Mouse (Mus musculus): Measurements from ENCODE around the gene Lyzl4.

Lyzl4 gene

DNA sequence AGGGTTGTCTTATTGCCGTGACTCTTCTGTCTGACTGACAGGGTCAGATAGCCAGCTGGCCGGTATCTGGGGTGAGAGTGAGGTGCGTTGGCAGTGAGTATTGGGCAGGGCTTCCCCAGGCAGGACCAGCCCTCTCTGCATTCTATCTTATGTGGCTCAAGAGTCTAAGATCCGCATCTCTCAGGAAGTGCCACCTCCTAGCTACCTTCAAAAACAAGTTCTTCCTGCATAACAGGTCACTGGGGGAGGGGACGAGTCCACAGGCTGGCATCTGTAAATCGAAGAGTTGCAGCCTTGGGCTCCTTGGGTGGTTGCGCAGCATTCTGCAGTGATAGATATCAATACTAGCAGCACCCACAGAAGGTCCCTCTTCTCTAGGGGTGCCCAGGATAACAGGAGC lies 5.1 kb upstream of the Lyzl4 start:
- DNase-seq (ENCODE audit: low read depth, low spot score), result peak; percentile 59

DNA sequence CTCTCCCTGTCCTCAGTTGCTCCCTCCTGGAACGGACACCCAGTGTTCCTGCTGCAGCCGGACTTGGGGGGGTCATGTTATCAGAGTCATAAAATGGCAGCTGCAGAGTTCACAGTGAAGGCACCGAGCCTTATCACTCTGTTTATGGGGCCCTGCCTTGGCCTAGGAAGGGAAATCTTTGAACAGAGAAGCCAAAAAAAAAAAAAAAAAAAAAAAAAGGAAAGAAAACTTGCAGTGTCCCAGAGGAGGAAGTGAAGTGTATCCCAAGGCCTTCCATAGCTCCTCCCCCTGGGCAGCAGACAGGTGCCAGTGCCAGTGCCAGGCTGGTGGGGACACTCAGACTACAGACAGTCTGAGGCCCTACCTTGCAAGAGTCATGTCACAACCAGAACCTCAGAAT lies 3.0 kb upstream of the Lyzl4 start:
- no peak for DNase-seq (ENCODE audit: low read depth, low spot score)

DNA sequence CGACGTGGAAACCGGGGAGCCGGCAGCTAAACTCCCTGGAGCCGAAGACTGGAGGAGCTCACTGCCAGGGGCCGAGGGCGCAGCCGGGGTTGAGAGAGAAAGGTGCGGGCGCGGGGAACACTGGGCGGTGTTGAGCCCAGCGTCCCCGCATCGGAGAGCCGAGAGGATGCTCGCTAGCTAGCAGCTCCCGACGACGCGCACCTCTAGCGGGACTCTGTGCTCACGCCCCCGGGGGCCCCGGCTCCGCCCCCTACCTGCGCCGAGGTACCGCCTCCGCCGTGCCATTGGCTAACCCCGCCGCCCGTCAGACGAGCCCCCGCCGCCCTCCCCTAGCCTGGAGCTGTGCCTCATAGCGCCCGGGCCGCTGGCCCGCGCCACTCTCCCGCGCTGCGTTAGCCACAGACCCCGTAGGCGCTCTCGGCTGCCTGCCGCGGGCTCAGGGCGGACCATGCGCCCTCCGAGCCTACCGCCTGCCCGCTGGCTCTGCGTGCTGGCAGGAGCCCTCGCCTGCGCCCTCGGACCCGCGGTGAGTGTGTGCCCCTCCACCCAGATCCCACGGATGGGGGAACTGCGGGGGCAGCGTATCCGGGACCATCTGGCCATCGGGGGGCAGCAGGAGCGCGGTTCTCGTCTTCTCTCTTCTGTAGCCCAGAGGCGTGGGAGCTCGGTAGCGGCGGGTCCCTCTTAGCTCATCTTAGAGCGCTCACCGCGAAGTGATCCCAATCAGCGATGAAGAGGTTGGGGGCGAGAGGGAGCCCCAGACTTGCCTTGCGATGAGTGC lies 695 bp upstream of the Lyzl4 start, which contains the start of gene Vipr1:
TSS of gene Vipr1 (plus strand) at position 316 of the 781 bp plus-strand sequence.
- peak; percentile 93 for DNase-seq (ENCODE audit: low read depth, low spot score)

DNA sequence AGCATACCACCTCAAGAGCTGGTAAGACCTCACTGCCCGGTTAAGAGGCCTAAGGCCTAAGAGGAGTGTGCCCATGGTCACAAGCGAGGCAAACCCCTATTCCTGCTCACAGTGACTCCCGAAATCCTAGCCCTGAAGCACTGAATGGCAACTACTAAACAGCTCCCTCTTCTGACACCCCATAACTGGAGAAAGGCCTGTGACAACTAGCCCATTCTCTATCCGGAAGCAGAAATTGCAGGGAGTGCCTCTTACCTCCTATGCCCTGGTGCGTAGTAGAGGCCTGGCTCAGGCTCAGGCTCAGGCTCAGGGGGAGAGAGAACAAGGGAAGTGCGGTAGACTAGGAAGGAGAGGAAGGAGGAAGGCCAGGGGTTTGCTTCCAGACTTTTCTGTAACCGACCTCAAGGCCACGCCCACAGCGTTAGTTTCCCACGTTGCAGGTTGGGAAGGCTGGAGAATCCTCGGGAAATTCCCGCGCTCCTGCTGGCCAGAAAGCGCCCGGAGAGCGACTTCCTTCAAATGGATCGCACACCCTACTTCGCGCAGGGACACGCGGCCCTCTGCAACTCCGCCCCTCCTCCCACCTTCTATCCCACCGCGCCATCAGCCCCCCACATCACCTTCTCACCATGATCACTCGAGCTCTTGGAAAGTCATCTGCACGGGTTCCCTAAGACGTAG lies 521 bp downstream of the Lyzl4 start:
- DNase-seq (ENCODE audit: low read depth, low spot score), result no peak

DNA sequence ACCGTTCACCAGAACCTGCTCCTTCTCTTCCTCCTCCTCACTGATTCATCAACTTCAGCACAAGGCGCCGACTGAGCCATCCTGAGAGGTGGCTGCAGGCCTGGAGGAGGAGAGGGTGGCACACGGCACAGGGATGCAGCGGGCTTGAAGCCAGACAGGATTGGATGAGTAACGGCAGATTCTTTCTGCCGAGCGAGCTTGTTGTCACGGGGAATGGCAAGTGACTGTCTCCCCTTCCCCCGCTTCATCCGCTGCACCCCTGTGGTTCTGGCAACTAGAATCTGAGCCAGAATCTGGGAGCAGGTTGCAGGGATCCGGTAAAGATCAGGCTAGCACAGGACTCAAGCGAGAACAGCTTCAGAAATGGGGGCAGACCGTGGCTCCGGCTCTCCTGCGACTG lies 2.1 kb downstream of the Lyzl4 start:
- DNase-seq (ENCODE audit: low read depth, low spot score), result no peak

DNA sequence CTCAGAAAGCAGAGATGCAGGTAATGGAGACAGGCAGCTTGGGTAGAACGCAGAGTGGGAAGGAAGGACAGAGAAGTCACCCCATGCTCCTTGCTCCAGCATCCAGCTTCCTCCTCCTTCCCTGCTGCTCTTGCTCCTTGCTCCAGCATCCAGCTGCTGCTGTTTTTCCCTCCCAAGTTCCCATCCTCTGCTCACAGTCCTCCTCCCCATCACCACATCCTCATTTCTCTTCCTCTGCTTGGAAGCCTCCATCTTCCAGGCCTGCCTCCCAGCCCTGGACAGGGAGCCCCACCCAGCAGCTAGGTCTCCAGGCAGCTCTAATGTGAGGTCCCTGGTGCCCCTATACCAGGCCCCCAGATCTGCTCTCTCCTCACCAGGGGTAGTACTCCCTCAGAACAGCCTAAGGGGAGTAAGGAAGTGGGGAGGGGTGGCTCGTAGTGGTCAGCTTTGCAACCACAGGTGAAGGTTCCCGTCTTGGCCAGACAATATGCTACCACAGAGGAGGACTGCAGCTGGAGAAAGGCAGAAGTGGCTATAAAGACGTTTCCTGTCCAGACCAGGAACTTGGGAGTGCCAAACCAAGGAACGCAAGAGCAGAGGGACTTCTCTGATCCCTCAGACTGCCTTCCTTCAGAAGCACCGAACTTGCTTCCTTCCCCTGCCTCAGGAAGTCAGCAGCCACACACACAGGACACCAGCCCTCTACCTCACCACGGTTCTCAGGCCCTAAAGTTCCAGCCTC lies 5.9 kb downstream of the Lyzl4 start:
- DNase-seq (ENCODE audit: low read depth, low spot score), result no peak

DNA sequence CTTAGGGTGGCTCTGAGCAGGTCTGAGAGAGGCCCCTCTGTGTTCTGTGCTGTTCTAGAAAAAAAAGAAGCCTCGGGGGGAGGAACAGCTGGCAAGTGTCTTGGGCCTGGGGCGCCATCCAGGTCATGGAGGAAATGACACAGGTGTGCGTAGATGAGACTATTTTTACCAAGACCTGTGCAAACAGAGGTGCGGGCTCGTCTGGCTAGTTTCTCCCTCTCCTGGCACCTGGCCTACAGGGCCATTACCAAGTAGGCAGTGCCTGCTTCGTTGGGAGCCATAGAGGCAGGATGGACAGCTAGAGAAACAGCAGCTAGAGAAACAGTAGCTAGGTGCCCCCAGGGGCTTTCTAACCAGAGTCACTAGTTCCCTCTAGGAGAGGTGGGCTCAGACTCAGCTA lies 8.6 kb downstream of the Lyzl4 start:
- no peak for DNase-seq (ENCODE audit: low read depth, low spot score)

DNA sequence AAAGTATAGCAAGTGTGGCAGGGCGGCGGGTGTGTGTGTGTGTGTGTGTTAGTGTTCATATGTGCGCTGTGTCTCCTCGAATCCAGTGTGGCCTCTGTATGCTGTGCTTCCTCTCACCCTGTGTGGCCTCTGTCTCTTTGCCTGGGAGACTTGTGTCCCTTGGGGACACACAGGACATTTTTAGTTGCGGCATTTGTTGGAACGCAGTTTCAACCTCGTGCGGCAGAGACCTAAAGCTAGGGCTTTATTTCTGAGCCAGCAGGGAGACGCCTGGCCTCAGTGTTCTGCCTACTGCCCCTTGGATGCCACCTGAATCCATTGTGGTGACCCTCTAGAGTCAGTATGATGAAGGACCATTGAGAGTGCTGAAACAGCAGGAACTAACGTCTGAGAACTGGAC lies 9.0 kb downstream of the Lyzl4 start:
- DNase-seq (ENCODE audit: low read depth, low spot score), result no peak

DNA sequence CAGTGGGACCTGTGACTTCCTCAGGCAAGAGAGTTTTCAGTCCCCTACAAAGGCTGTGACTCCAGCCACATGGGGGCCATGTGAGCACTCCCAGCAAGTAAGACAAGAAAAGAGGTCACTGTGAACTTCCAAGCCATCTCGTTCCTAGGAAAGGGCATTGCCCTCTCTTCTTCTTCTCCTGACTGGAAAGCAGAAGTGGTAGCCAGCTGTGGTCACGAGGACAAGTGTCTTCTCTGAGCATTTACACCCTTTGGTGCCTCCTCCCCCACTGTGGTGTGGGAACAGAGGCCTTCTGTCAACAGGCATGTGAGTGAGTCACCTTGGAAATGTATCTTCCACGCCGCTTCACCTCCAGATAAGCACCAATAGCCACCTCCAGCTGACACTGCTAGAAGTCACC lies 9.9 kb downstream of the Lyzl4 start:
- no peak for DNase-seq (ENCODE audit: low read depth, low spot score)

DNA sequence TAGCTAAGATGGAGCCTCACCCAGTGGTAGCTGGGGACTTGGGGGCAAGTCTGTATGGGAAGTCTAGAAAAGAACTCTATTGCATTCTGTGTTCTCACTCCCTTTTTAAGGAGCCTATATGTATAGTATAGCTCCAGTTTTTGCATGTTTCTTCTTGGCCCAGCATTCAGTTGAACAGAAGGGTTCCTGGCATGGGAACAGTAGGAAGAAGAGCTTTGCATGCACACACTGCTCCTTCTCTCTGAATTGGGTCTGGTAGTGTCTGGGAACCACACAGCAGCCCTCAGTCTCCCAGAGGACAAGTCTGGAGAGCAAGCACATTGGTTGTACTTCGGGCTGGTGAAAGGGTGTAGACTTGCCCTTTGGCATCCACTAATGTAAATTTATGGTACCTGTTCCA lies 11.3 kb downstream of the Lyzl4 start:
- DNase-seq (ENCODE audit: low read depth, low spot score), result no peak

DNA sequence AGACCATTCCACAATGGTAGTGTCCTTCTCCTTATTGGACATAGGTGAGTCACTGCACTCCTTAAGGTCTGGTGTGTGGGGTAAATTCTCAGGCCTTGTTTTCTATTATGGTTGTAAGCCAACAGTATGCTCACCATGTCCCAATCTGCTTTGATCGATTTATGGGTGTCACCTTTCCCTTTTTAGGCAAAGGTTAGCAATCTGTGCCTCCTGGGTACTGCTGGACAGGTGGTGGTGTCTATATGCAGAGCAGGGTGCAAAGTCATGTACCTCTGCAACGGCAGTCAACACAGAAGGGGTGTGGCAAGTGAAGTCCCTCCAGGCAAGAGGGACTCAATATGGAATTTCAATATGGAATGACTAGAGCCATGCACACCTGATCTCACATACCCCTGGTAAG lies 17.0 kb downstream of the Lyzl4 start:
- no peak for DNase-seq (ENCODE audit: low read depth, low spot score)

DNA sequence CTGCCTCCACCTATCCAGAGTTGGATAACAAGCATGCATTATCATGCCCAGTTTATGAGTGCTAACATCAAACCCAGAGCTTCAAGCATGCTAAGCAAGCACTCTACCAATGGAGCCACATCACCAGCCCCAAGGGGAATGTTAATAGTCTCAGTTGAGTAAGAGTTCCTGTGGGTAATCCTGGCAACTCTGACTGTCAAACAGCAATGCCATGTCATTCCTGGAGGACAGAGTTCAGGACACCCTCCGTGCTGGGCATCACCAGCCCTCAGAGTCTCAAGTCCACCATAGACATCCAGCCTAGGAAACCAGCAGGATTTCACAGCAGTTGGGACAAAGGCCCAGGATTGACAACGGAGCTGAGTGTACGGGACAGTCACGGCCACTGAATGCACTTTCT lies 18.7 kb downstream of the Lyzl4 start:
- DNase-seq (ENCODE audit: low read depth, low spot score), result no peak

DNA sequence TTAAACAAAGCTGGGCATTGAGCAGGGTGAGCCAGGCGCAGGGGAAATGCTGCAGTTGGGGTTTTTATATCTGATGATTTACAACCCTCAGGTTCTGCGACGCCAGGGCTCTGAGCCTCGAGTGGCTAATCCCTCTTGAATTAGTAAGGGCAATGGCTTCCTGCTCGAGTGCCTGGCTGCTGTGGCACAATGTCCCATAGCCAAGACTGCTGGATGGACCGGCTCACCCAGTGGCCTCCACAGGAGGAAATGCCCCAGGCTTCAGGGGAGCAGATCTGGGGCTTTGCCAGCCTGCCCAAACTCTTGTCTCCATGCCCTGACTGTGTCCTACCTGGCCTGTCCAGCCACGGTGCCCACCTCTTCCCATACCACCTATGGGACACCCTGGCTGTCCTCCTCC lies 22.5 kb downstream of the Lyzl4 start:
- no peak for DNase-seq (ENCODE audit: low read depth, low spot score)

DNA sequence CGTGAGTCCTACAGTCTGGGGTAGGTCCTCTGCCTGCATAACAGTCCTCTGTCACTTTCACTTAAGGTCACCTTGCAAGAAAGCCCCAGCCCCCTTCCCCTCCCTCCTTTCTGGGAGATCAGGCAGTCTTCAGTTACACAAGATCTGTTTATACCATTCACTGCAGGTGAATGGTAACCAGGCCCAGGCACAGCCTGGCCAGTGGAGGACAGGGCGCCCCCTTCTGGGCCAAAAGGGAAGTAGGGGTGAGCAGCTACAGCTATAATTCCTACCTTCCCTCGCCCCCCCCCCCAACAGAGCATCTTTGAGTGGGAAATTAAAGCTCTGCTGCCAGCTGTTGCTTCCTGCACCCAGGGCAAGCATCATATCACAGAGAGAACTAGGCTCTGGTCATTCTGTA lies 25.4 kb downstream of the Lyzl4 start:
- DNase-seq (ENCODE audit: low read depth, low spot score), result peak; percentile 51

DNA sequence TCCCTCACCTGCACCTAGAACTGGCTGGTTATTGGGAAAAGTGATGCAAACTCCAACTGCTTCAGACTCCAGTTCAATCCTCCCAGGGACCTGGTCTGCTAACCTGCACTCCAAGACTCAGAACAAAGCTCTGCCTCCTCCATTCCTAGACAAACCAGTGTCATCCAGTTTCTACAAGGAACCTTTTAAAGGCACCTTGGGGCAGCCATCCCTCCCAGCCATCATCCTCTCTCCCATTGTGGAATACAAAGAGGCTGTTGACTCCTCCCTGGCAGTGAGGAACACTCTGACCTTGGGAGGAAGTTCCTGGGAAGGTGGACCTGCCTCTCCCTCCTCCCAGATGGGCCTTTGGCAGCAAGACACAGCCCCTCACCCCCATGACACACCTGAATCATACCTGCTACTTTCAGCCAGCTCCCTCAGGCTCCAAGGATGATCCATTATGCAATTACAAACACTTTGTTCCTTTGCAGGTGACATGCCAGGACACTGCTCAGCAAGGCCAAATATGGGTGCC lies 27.6 kb downstream of the Lyzl4 start:
- no peak for DNase-seq (ENCODE audit: low read depth, low spot score)

DNA sequence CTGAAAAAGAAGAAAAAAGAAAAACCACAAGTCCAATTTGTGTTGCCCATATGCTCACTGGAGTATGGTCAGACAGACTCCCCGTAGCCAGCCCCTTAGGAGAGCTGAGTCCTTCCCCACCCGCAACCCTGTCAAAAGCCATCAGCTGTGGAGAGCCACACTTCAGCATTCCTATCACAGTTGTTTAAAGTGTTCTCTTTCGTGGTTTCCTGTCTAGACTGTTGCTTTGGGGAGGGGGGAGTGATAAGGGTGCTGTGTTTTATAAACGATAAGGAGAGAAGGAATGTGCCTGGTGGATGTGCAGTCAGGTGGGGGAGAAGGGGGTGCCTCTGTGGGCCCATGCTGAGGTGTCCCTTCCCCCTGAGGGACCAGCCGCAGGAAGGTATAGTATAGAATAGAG lies 28.7 kb downstream of the Lyzl4 start:
- no peak for DNase-seq (ENCODE audit: low read depth, low spot score)

DNA sequence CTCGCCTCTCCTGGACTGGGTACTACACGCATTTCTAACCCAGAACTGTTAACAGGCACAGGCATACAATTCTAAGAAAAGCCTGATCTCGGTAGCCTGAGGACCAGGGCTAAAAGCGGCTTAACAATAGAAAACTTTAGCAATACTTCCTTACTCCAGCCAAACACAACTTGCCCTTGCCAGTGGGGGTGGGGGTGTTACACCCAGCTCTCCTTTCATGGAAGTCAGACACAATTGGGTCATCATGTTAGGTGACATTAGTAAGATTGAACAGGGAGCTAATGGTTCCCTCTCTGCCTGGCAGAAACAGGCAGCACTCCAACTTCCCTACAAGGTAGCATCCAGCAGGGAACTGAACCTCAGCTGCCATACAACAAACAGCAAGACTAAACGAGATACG lies 32.5 kb downstream of the Lyzl4 start:
- DNase-seq (ENCODE audit: low read depth, low spot score), result no peak

DNA sequence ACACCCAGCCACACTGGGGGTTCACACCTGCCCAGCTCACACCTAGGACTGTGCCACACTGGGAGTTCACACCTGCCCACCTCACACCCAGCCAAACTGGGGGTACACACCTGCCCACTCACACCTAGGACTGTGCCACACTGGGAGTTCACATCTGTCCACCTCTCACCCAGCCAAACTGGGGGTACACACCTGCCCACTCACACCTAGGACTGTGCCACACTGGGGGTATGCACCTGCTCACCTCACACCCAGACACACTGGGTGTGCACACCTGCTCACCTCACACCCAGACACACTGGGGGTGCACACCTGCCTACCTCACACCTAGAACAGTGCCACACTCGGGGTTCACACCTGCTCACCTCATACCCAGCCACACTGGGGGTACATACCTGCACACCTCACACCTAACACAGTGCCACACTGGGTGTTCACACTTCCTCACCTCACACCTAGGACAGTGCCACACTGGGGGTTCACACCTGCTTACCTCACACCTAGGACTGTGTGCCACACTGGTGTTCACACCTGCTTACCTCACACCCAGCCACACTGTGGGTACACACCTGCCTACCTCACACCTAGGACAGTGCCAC lies 35.3 kb downstream of the Lyzl4 start:
- DNase-seq (ENCODE audit: low read depth, low spot score), result no peak

DNA sequence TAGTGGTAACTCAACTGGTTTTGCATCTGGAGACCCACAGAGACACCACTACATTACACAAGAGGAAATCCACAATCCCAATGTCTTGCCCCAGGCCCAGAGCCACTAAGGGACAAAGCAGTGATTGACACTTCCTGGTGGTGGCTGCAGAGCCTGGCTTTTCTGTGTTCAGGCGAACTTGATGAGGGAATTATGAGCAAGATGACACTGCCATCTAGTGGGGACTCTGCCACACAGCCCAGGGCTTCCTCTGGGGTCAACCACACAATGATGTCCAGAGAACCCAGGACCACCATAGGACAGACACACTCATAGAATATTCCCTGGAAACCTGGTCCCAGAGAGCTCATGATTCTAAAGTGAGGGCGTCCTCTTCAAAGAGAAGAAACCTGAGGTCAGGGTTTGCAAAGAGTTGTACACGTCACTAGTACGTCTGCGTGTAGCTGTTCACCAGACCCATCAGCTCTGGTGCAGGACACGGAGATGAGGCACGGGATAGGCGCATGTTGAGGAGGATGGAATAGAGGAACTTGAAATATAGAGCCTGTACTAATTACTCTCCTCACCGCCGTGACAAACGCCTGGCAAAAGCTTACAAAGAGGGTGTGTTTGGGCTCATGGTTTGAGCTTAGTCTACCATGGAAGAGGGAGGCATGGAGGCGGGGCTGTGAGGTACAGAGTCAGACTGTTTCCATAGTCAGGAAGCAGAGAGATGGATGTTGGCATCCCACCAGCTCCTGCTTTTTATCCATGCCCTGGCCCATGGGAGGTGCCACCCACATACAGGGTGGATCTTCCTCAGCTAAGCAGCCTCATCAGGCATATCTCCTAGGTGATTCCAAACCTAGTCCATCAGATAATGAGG lies 36.2 kb downstream of the Lyzl4 start:
- DNase-seq (ENCODE audit: low read depth, low spot score), result peak; percentile 61

DNA sequence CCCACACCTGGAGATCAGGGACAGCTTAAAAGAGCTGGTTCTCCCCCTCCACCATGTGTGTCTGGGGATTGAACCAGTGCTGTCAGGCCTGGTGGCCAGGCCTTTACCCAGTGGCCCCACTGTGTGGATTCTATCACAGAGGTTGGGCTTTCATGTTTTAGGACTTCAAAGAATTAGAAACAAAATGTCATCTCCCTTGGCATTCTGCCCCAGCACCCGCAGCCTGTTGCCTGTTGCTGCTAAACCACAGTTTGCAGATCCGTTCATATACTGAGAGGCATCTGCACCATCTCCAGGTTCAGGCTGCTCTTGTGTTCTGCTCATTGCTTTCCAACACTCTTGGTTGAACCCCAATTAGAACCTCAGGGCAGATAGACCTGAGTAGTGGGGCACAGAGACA lies 39.5 kb downstream of the Lyzl4 start:
- peak; percentile 61 for DNase-seq (ENCODE audit: low read depth, low spot score)

DNA sequence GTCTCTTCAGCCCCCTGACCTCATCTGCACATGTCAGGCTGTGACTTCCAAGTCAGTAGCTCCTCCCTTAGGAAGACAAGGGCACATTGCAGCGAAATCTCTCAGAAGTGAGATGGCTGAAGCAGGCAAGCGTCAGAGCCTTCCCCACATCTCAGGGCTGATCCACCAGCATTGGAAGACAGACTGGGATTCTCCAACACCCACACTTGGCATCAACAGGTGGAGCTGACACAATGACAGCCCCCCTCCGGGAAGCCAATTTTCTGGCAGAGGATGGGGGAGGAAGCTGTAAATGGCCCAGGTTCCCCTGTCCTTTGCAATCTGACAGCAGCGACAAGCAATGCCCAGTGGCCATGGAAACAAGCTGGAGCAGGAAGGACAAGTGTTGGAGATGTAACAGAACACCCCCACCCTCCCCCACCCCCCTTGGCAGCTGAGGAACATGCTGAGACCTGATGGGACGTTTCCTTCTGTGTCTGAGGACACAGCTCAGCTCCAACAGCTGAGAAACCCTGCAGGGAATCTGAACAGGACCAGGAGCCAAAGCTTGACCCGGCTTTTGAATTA lies 41.0 kb downstream of the Lyzl4 start:
- no peak for DNase-seq (ENCODE audit: low read depth, low spot score)
